Mouse (Mus musculus) CH12.LX (cell line): Measurements from ENCODE around the gene Ext2.

Experiments
- CTCF ChIP-seq, 2 experiments: IDR thresholded peaks in 1 of 2; conservative IDR thresholded peaks in 1 of 2; 2 replicates each; pipeline ENCODE4 v1.5.1; 2011 to 2012; ENCODE audit warnings: low read depth in 2 of 2, low read length in 2 of 2, improper control_type of control experiment in 1 of 2, inconsistent platforms in 1 of 2, mild to moderate bottlenecking in 1 of 2, moderate library complexity in 1 of 2
- E2F4 ChIP-seq: IDR thresholded peaks from 2 replicates; pipeline ENCODE4 v1.6.1; 2011; ENCODE audit warnings: low read depth, low read length, improper control_type of control experiment; ENCODE audit not compliant: insufficient replicate concordance
- EP300 ChIP-seq: IDR thresholded peaks from 2 replicates; pipeline ENCODE4 v1.6.1; 2011; ENCODE audit warnings: low read length, improper control_type of control experiment
- HCFC1 ChIP-seq: IDR thresholded peaks from 2 replicates; pipeline ENCODE4 v1.6.1; 2012; ENCODE audit warnings: low read depth, mild to moderate bottlenecking, inconsistent platforms, low read length, improper control_type of control experiment
- MAZ ChIP-seq: IDR thresholded peaks from 2 replicates; pipeline ENCODE4 v1.6.1; 2012; ENCODE audit warnings: low read depth, mild to moderate bottlenecking, inconsistent platforms, low read length, improper control_type of control experiment, moderate library complexity
- POLR2A ChIP-seq: IDR thresholded peaks from 2 replicates; pipeline ENCODE4 v1.6.1; 2011; ENCODE audit warnings: low read depth, mild to moderate bottlenecking, improper control_type of control experiment, low read length
- POLR2AphosphoS2 ChIP-seq: IDR thresholded peaks from 2 replicates; pipeline ENCODE4 v1.6.1; 2011; ENCODE audit warnings: low read depth, low read length, improper control_type of control experiment
- TCF12 ChIP-seq: IDR thresholded peaks from 2 replicates; pipeline ENCODE4 v1.6.1; 2014; ENCODE audit warnings: low read depth, mild to moderate bottlenecking, inconsistent platforms, low read length, improper control_type of control experiment
- USF2 ChIP-seq: conservative IDR thresholded peaks from 2 replicates; pipeline ENCODE4 v1.6.1; 2011; ENCODE audit warnings: low read depth, low read length, improper control_type of control experiment
- ZNF384 ChIP-seq: IDR thresholded peaks from 2 replicates; pipeline ENCODE4 v1.6.1; 2012; ENCODE audit warnings: low read depth, low read length, improper control_type of control experiment, inconsistent platforms

DNA sequence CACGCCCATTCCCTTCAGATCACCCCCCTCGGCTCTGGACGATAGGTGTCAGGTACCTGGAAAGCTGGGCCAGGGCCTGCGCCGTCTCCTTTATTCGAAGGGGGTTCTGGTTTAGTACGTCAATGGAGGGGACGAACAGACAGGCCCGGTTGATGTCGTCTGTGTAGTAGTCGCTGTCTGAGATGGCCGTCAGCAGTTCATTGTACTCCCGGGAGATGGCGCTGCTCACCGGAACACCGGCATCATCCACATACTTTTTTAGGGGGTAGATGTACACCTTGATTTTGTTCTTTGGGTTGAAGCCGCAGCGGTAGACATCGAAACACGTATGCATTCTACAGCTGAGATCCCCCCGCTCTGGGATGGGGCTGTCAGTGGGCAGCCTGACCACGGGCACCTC, 9.0 kb downstream of the Ext2 start:
- TF ChIP-seq EP300 (no peak), CTCF (conservative IDR thresholded peaks at IDR 0.05 in 1 of 2, IDR thresholded peaks at IDR 0.05 in 1 of 2; ENCODE audit: low read depth in 2 of 2, low read length in 2 of 2) (no peak), POLR2AphosphoS2 (no peak), TCF12 (no peak), HCFC1 (no peak), E2F4 (no peak), MAZ (no peak), POLR2A (no peak), ZNF384 (no peak), USF2 (no peak)
